Mouse (Mus musculus) myocyte (in vitro differentiated cells): ENCODE results near the gene Zfp385c.
"Not testable (repeated sequence)": the region's sequence is repeated elsewhere in the genome, so short reads cannot be mapped to it uniquely, and the experiment has no call there.

Experiments
- MAX ChIP-seq: IDR thresholded peaks from one replicate; pipeline ENCODE4 v1.6.1; 2011; ENCODE audit warnings: low read depth, mild to moderate bottlenecking, control low read depth
- POLR2A ChIP-seq: IDR thresholded peaks from one replicate; pipeline ENCODE4 v1.6.1; 2011; ENCODE audit warnings: low read depth, mild to moderate bottlenecking, control low read depth, moderate library complexity; ENCODE audit not compliant: insufficient read length

DNA sequence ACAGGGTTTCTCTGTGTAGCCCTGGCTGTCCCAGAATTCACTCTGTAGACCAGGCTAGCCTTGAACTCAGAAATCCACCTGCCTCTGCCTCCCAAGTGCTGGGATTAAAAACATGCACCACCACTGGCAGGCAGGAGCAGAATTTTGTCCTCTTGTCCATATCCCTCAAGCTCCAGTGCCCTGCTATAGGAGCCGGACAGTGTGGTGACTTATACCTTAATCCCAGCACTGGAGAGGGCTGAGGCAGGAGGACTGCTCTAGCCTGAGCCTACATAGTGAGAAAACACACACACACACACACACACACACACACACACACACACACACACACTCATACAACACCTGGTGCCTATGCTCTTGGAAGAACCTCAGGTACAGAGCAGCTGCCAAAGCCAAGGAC, 109.8 kb downstream of the Zfp385c start:
- TF ChIP-seq MAX, POLR2A: not testable (repeated sequence)
